In the genomic region with DNA sequence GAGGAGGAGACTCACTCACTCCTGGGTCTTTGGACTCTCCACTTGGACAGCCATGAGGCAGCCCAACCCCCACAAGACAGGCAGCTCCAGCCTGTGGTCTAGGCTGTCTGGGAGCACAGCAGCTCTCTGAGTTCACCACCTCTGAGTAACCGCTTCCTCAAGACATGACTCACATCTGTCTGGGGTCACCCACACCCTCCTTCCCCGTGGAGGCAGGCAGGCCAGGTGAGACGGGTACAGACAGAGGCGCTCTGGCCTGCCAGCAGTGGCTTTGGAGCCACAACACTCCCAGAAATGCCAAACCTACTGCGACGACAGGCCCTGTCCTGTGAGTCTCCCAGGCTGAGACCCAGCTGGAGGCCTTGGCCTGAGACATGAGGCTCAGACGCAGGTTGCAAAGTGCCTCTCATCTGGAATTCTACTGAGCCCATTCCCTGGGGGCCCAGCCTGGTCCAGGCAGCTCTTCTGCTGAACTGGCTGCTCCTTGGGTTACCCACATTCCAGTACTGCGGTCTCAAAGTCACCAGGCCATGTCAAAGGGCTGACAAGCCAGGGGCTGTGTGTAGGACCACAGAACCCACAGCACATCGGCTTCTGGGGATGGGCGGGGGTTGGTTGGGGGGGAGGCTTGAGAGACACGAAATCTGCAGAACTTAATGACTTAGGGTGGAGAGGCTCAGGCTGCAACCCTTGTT, we compare ENCODE assay signal across 9 mouse cellular contexts. TPM values are rescaled to one million over a fixed set of nuclear protein-coding genes. Genes with fewer than 3 reads are reported as not detected.
DNase-seq lines count a peak whose midpoint lies in the region; ATAC-seq and TF ChIP-seq lines count a peak whose summit lies in the region.
"Had no signal": no experiment of that assay in that cellular context is flagged by ENCODE, and none has a peak within 500 bp of the region (broad histone marks: within the 10 kb centered on the region; RNA-seq: fewer than 3 reads in every experiment).

No protein-coding gene starts in this region.

- no peak for TF ChIP-seq POLR2A in CH12.LX (IDR thresholded peaks at IDR 0.05; ENCODE audit: low read depth, low read length)

- H3K4me3 ChIP-seq in heart, embryonic 16.5 days (ENCODE audit: low read length) = no peak overlapping the region
- no peak overlapping the region for H3K4me3 ChIP-seq in CH12.LX (replicated peaks in 1 of 3; ENCODE audit: low read depth in 2 of 3, low read length in 2 of 3, poor library complexity in 1 of 3)

- dilution Hi-C loops in CH12.LX (cut with MboI; ENCODE audit: extremely low pct_ligation_motif_present, extremely low pct_unique_long_range_greater_than_20kb, low sequenced_read_pairs) = no loop called here

- H3K79me2 ChIP-seq in CH12.LX (replicated peaks; ENCODE audit: control insufficient read depth, extremely low read depth, insufficient read depth, poor library complexity, severe bottlenecking) = peaks cover 63% of the 10 kb centered on the region

- H3K4me1 ChIP-seq in heart, embryonic 16.5 days (ENCODE audit: control insufficient read depth, insufficient read depth, low read length) = peaks cover 71% of the 10 kb centered on the region
- H3K4me1 ChIP-seq in CH12.LX (ENCODE audit: control insufficient read depth in 1 of 2, insufficient read depth in 2 of 2) = peaks cover 56 to 94% of the 10 kb centered on the region in 2 experiments

- H3K27me3 ChIP-seq in heart, embryonic 16.5 days (ENCODE audit: control insufficient read depth, insufficient read depth, low read length) = no peaks in the 10 kb centered on the region
- no peaks in the 10 kb centered on the region for H3K27me3 ChIP-seq in CH12.LX (replicated peaks)
- no peaks in the 10 kb centered on the region for H3K27me3 ChIP-seq in splenic B cell, adult 2 months (ENCODE audit: control insufficient read depth, insufficient read depth, low read length, poor library complexity, severe bottlenecking)

- no peak overlapping the region for H3K4me2 ChIP-seq in heart, embryonic 16.5 days (ENCODE audit: low read depth, low read length)
- H3K4me2 ChIP-seq in CH12.LX (ENCODE audit: insufficient read depth, low read depth, poor library complexity, severe bottlenecking) = no peak overlapping the region

- TF ChIP-seq CTCF in CH12.LX (conservative IDR thresholded peaks at IDR 0.05 in 1 of 2, IDR thresholded peaks at IDR 0.05 in 1 of 2; ENCODE audit: low read depth in 2 of 2, low read length in 2 of 2) = no peak

- intact Hi-C loops in heart, postnatal 36 days (cut with DNase I) = no loop called here

- no peak overlapping the region for H3K9ac ChIP-seq in heart, embryonic 16.5 days (ENCODE audit: low read length)
- no peak overlapping the region for H3K9ac ChIP-seq in CH12.LX (ENCODE audit: insufficient read depth, low read depth)

- peak; percentile 76 for TF ChIP-seq EP300 in CH12.LX (IDR thresholded peaks at IDR 0.05; ENCODE audit: low read length)

- DNase-seq in heart, postnatal 36 days = no peak
- peak; percentile 72 for DNase-seq in CH12.LX (ENCODE audit: extremely low read depth)
- DNase-seq in kidney, adult 18-20 months = peak; percentile 50
- DNase-seq in splenic B cell, adult 2 months (ENCODE audit: low read depth, low spot score) = peak; percentile 36
- no peak for DNase-seq in right cerebral cortex, adult 2 months (ENCODE audit: low spot score in 2 of 2)
- no peak for DNase-seq in layer of hippocampus, postnatal 25 days (ENCODE audit: extremely low spot score in 1 of 2, low spot score in 1 of 2)

- H3K9me3 ChIP-seq in heart, embryonic 16.5 days (replicated peaks; ENCODE audit: control insufficient read depth, low read length) = no peaks in the 10 kb centered on the region
- H3K9me3 ChIP-seq in CH12.LX (replicated peaks; ENCODE audit: low read length) = no peaks in the 10 kb centered on the region

- H3K27ac ChIP-seq in heart, embryonic 16.5 days (ENCODE audit: low read length) = no peak overlapping the region
- no peak overlapping the region for H3K27ac ChIP-seq in CH12.LX (ENCODE audit: insufficient read depth, low read depth)

- in situ Hi-C loops in CH12.LX (cut with MboI; ENCODE audit: low pct_ligation_motif_present, low pct_unique_long_range_greater_than_20kb, low sequenced_read_pairs) = no loop called here

- 53% methylated on average over 11 of the region's 11 CpGs for WGBS in heart, embryonic 16.5 days

- H3K36me3 ChIP-seq in heart, embryonic 16.5 days (ENCODE audit: control insufficient read depth, insufficient read depth) = no peaks in the 10 kb centered on the region
- H3K36me3 ChIP-seq in CH12.LX (replicated peaks in 1 of 2; ENCODE audit: control insufficient read depth in 1 of 2, insufficient read depth in 1 of 2, low read length in 1 of 2) = peaks cover 0 to 7% of the 10 kb centered on the region in 2 experiments
- no peaks in the 10 kb centered on the region for H3K36me3 ChIP-seq in splenic B cell, adult 2 months (ENCODE audit: control insufficient read depth, insufficient read depth, low read length, poor library complexity, severe bottlenecking)

- peak; percentile 50 for ATAC-seq in heart, embryonic 16.5 days (replicated peaks; ENCODE audit: extremely low read depth, insufficient read depth, low FRiP score)
- ATAC-seq in frontal cortex, adult (ENCODE audit: low TSS enrichment) = no peak

- no peak; the same call in 1 of the 2 replicates for TF ChIP-seq RAD21 in CH12.LX (IDR thresholded peaks at IDR 0.05; ENCODE audit: low read depth, low read length)

TF ChIP-seq in CH12.LX, 34 proteins besides CTCF, POLR2A, EP300 and RAD21 (continues in another document):
- no peak for TF ChIP-seq HCFC1 (IDR thresholded peaks at IDR 0.05; ENCODE audit: low read depth, low read length)
- no peak for TF ChIP-seq ZKSCAN1 (IDR thresholded peaks at IDR 0.05; ENCODE audit: borderline replicate concordance, low read depth, low read length)
- peak; percentile 77 for TF ChIP-seq BHLHE40 (IDR thresholded peaks at IDR 0.05; ENCODE audit: low read depth, low read length)
- TF ChIP-seq ZNF384 (IDR thresholded peaks at IDR 0.05; ENCODE audit: low read depth, low read length) = no peak
- TF ChIP-seq ETS1 (conservative IDR thresholded peaks at IDR 0.05; ENCODE audit: low read depth, low read length) = peak; percentile 81
- no peak for TF ChIP-seq USF1 (IDR thresholded peaks at IDR 0.05; ENCODE audit: low read depth, low read length)
- 0 out of 2 replicates have a peak, but pooled peaks have one; percentile 20 for TF ChIP-seq MAX (IDR thresholded peaks at IDR 0.05; ENCODE audit: low read length)
- peak; percentile 36; the same call in 1 of the 2 replicates for TF ChIP-seq MXI1 (IDR thresholded peaks at IDR 0.05; ENCODE audit: low read depth, low read length)
- no peak for TF ChIP-seq USF2 (conservative IDR thresholded peaks at IDR 0.05; ENCODE audit: low read depth, low read length)
- no peak for TF ChIP-seq TBP (conservative IDR thresholded peaks at IDR 0.05; ENCODE audit: low read depth, low read length)
- peak; percentile 56; the same call in 1 of the 2 replicates for TF ChIP-seq UBTF (IDR thresholded peaks at IDR 0.05; ENCODE audit: low read depth, low read length)
- TF ChIP-seq ZMIZ1 (IDR thresholded peaks at IDR 0.05; ENCODE audit: low read depth, low read length) = no peak
- peak; percentile 52; the same call in 1 of the 2 replicates for TF ChIP-seq MEF2A (IDR thresholded peaks at IDR 0.05; ENCODE audit: borderline replicate concordance, low read depth, low read length)
- 0 out of 2 replicates have a peak, but pooled peaks have one; percentile 21 for TF ChIP-seq MAZ (IDR thresholded peaks at IDR 0.05; ENCODE audit: low read depth, low read length)
- TF ChIP-seq KAT2A (IDR thresholded peaks at IDR 0.05; ENCODE audit: insufficient replicate concordance, low read length) = no peak
- no peak for TF ChIP-seq NELFE (IDR thresholded peaks at IDR 0.05; ENCODE audit: low read depth, low read length)
- TF ChIP-seq GABPA (IDR thresholded peaks at IDR 0.05; ENCODE audit: insufficient replicate concordance, low read depth, low read length) = no peak
- no peak for TF ChIP-seq PAX5 (IDR thresholded peaks at IDR 0.05; ENCODE audit: low read length)
- 0 out of 2 replicates have a peak, but pooled peaks have one; percentile 8 for TF ChIP-seq MAFK (IDR thresholded peaks at IDR 0.05; ENCODE audit: insufficient replicate concordance, low read length)
- TF ChIP-seq NRF1 (IDR thresholded peaks at IDR 0.05; ENCODE audit: low read depth, low read length) = no peak
- TF ChIP-seq ZC3H11A (IDR thresholded peaks at IDR 0.05; ENCODE audit: low read depth, low read length) = no peak
- peak; percentile 71; the same call in 1 of the 2 replicates for TF ChIP-seq IRF4 (IDR thresholded peaks at IDR 0.05; ENCODE audit: low read depth, low read length)
- no peak for TF ChIP-seq ELF1 (IDR thresholded peaks at IDR 0.05; ENCODE audit: low read depth, low read length)
- no peak for TF ChIP-seq SMC3 (IDR thresholded peaks at IDR 0.05; ENCODE audit: low read depth, low read length)
- peak; percentile 81 for TF ChIP-seq CHD2 (IDR thresholded peaks at IDR 0.05; ENCODE audit: low read length)
- no peak for TF ChIP-seq CHD1 (IDR thresholded peaks at IDR 0.05; ENCODE audit: low read depth, low read length)
- no peak for TF ChIP-seq E2F4 (IDR thresholded peaks at IDR 0.05; ENCODE audit: insufficient replicate concordance, low read depth, low read length)
- TF ChIP-seq JUND (conservative IDR thresholded peaks at IDR 0.05; ENCODE audit: low read depth, low read length) = 0 out of 2 replicates have a peak, but pooled peaks have one; percentile 15
- TF ChIP-seq JUN (IDR thresholded peaks at IDR 0.05; ENCODE audit: insufficient read depth, low read depth, low read length) = 0 out of 2 replicates have a peak, but pooled peaks have one; percentile 7
- TF ChIP-seq TCF12 (IDR thresholded peaks at IDR 0.05; ENCODE audit: low read depth, low read length) = peak; percentile 63
- no peak for TF ChIP-seq POLR2AphosphoS2 (IDR thresholded peaks at IDR 0.05; ENCODE audit: low read depth, low read length)
- TF ChIP-seq MYC (IDR thresholded peaks at IDR 0.05; ENCODE audit: low read depth, low read length) = 0 out of 2 replicates have a peak, but pooled peaks have one; percentile 51
- TF ChIP-seq SIN3A (IDR thresholded peaks at IDR 0.05; ENCODE audit: low read length) = no peak

RNA-seq across cellular contexts. Expression of a gene that starts 12.6 kb away (rescaled TPM):
- polyA plus RNA-seq in heart, embryonic 16.5 days (2015; fragmentation: Nextera tagmentation; extraction: Ambion mirVana) = 4.1 and 4.3 TPM in 2 replicates
- 10 to 100 TPM; 27.1 to 27.4 TPM for total RNA-seq in heart, postnatal 36 days (2021)
- total RNA-seq in CH12.LX (2012; rRNA removed) = 9.8 and 9.9 TPM in 2 replicates
- 1.2 and 1.6 TPM in 2 replicates for total RNA-seq in CH12.LX (2014; rRNA removed)
- polyA plus RNA-seq in CH12.LX (2012; ENCODE audit: insufficient read length, low read depth) = 11.0 and 11.8 TPM in 2 replicates
- total RNA-seq in layer of hippocampus, postnatal 25 days (2021) = 10 to 100 TPM; 26.2 TPM

RNA-seq across cellular contexts. Expression of a gene that starts 45.1 kb away (rescaled TPM):
- 1.7 and 3.1 TPM in 2 replicates for polyA plus RNA-seq in heart, embryonic 16.5 days (2015; fragmentation: Nextera tagmentation; extraction: Ambion mirVana)
- total RNA-seq in heart, postnatal 36 days (2021) = 1 to 10 TPM in 1 of 2 experiments, under 1 TPM in 1; 0.44 to 1.8 TPM
- 8.4 and 8.7 TPM in 2 replicates for total RNA-seq in CH12.LX (2012; rRNA removed)
- 7.3 and 9.8 TPM in 2 replicates for total RNA-seq in CH12.LX (2014; rRNA removed)
- 7.9 and 8.1 TPM in 2 replicates for polyA plus RNA-seq in CH12.LX (2012; ENCODE audit: insufficient read length, low read depth)
- total RNA-seq in layer of hippocampus, postnatal 25 days (2021) = not detected
- polyA plus RNA-seq: forebrain, embryonic 14.5 days had no signal

Comparison
In these comparisons a context has a peak if more than half of its experiments do, and no peak if none do; other contexts are left out.
1. DNase-seq: peak in CH12.LX (single experiment), kidney, adult 18-20 months (single experiment) and splenic B cell, adult 2 months (single experiment); none in heart, postnatal 36 days (0 of 2), right cerebral cortex, adult 2 months (0 of 2) and layer of hippocampus, postnatal 25 days (0 of 2).